Mouse (Mus musculus): ENCODE measurements around the gene Gm14406.
"Not testable (repeated sequence)": the region's sequence is repeated elsewhere in the genome, so short reads cannot be mapped to it uniquely, and the experiment has no call there.

Gm14406 gene

DNA sequence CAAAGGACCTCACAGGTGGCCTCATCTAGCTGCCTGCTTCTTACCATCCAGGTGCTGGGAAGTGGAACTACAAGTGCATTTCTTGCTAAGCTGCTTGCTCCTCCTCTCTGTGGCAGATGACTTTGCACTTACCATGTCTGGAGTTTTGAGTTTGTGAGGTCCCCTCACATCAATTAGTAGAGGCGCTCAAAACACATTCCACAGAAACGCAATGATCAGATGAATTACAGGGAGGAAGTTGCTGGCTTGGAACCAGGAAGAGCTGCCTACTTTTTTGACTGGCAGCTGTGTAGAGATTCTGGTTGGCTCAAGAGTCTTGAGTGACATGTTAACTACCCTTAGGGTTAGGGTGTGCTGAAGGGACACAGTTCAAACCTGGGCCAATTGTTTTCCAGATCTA, at the start of gene Gm14406:
Gene Gm14406 (minus strand): TSS at position 213 of the 400 bp plus-strand sequence.
- not testable (repeated sequence) for DNase-seq (ENCODE audit: low spot score in 2 of 2)

DNA sequence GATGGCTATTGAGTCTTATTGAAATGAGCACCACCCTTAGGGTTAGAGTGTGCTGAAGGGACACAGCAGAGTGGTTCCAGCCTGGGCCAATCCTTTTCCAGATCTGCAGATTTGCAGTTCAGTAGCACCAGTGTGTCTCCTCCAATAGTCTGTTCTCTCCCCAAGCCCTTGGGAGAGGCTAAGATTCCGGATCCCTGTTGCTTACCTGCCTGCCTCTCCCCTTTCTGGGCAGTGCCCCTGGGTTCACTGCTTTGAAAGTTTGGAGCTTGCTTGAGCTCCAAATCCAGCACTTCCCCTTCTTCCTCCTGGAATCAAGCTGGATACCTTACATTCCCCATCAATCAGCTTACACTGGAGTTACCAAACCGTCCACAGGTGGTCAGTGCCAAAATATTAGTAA, 2.9 kb downstream of the Gm14406 start:
- not testable (repeated sequence) for DNase-seq (ENCODE audit: low spot score in 2 of 2)

DNA sequence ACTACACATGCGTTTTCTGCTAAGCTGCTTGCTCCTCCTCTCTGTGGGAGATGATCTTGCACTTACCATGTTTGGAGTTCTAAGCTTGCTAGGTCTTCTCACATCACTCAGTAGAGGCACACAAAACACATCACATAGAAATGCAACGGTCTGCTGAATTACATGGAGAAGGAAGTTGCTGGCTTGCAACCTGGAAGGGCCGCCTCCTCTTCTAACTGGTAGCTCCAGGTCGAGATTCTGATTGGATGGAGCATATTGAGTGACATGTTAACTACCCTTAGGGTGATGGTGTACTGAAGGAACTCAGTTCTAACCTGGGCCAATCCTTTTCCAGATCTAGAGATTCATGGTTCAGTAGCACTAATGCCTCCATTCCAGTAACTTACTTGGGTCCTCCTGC, 18.6 kb downstream of the Gm14406 start:
- not testable (repeated sequence) for DNase-seq (ENCODE audit: low spot score in 2 of 2)

DNA sequence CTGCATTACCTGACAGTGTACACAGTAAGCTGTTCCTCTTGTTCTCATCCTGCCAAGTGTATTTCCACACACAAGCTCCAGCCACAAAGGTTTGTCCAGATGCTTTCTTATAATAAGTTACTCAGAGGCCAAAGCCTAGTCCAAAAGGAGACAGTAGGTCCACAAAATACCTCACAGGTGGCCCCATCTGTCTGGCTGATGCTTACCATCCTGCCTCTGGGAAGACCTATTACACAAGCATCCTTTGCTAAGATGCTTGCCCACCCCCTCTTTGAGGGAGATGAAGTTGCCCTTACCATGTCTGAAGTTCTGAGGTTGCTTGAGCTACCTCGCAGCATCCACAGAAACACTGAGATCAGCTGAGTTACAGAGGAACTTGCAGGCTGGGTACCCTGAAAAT, 22.7 kb downstream of the Gm14406 start:
- DNase-seq (ENCODE audit: low spot score in 2 of 2) = not testable (repeated sequence)

DNA sequence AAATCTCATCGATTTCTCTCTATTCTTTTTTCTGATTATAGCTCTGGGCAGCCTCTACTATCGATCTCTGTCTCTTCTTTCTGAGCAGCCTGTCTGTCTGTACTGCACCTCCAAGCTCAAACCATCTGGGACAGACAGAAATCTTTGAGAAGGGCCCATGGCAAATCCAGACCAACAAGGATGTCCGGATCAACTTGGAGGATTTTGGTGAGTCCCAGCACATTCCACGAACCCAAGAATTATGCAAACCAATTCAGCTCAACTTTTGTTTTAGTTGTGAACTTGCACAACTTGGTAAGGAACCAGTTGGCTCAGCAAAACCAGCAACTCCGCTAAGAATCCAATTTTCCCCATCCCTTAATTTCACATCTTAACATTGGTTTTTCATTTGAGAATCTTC, 40.3 kb downstream of the Gm14406 start:
- DNase-seq (ENCODE audit: low spot score in 2 of 2) = not testable (repeated sequence)

DNA sequence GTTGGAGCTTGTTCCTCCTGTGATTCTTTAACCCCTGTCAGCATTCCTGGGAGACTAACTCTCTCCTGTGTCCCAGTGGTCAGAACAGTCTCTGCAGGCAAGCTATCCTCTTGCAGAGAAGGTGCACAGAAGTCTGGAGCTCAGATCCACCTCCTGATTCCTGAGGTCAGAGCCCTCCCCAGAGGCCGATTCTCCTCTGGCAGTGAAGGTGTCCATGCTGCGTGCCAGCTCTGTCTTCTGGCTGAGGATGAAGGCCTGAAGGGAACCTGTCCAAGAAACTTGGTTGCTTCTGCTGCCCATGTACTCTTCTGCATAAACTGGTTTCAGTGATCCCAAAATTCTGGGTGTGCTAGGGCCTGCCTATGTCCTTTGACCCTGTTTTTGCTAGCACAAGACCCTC, 40.9 kb downstream of the Gm14406 start:
- not testable (repeated sequence) for DNase-seq (ENCODE audit: low spot score in 2 of 2)

DNA sequence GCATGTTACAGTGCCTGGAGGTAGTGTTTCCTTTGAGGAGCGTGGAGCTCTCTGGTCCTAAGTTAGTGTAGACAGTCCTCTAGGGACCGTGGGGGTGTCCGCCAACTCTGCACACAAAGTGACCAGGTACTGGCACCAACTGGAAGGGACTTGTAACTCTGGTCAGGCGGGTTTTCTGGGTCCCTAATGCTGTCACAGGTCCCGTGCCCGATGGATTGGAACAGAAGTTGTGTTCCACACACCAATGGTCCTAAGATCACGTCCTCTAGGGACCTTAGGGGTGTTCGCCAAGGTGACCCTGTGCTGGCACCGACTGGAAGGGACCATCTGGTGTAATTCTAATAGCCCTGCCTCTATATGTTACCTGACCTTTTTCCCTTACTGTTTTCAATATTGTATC, 42.1 kb downstream of the Gm14406 start:
- no peak for DNase-seq (ENCODE audit: low spot score in 2 of 2)

DNA sequence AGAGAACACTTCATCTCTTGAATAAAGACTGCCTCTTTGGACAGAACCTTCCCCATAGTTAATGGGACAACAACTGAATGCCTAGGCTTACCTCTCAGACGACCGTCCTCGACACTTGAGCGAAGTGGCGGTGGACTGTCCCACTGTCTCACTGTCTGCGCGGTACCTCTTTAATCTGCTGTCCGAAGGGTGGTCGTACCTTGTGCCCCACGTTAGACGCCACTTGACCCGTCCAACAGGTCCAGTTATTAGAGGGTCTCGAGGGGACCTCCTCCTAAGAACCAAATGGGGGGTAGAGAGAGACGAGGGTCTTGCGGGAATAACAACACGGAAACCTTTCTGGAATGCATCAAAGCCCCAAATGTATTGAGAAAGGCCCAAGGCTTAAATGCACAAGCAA, 53.8 kb downstream of the Gm14406 start:
- not testable (repeated sequence) for DNase-seq (ENCODE audit: low spot score in 2 of 2)

DNA sequence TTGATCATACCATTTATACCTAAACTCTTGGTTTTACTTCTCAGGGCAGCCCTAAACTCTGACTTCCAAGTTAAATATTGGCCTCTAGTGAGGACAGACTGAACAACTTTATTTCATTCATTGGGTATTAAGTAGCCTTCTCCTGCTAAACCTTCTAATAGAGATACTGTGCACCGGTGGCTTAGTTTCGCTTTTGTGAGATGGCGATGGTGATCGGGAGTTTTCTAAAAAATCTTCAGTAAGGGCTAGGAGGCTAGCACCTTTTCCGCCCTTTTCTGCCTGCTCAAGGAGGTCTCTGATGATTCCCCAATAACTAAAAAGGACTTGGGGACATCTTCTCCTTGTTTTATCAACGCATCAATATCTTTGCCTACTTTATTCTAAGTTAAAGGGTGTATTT, 54.3 kb downstream of the Gm14406 start:
- DNase-seq (ENCODE audit: low spot score in 2 of 2) = not testable (repeated sequence)

DNA sequence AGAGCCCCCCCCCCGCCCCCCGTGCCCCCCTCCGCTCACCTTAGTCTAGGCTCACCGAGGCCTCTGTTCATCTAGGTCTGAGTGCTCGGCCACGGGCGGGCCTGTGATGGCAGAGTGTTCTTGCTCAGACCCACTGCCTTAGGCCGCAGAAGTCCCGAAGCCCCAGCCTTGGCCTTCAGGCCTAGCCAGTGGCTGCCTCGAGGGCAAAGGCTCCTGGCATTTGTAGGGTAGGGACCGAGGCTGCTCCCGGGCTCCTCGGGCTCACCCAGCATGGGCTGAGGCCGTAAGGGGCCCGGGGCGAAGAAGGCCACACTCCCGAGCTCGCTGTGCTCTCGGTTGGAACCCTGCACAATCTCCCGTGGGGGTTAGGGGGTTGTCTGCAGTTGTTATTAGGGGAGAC, 54.9 kb downstream of the Gm14406 start:
- DNase-seq (ENCODE audit: low spot score in 2 of 2) = no peak

DNA sequence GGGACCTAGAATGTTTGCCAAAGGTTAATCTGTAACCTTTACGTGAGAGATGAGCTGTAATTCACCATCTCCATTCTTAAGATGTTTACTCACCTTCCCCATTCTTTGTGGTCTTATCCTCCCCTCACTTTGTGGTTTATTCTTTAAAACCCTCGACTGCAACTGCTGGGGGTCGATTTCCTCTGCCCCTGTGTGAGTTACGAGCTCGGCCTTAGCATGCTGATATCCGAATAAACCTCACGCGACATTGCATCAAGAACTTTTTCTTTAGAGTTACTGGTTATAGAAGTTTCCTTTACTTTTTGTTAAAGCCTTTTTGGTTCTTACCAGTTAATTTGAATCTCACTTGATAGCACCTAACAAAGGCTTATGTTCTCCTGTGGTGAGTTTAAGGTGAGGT, 58.0 kb downstream of the Gm14406 start:
- no peak for DNase-seq (ENCODE audit: low spot score in 2 of 2)
